Mouse (Mus musculus) lung, postnatal 14 days (tissue): ENCODE measurements around the gene Gpr68.

Experiments
- DNase-seq: peaks from one replicate; pipeline ENCODE4 v3.0.0; 2021

Gene Gpr68

DNA sequence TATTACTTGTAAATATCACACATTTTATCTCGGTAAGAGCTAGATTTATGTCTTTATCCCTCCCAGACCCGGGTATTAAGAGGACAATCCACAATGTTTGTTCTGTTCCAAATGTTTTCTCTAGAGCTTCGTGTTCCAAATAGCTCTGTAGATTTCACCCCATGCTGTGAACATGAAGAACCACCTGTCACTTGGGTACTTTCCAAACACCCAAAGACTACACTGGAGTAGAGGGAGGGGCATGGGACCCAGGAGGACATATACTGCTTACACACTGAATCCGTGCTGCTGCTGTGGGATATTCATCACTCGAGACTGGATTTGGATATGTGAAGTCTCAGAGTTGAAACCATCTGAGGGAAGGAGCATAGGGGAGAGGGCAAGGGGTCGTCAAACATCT is 1.8 kb upstream of the Gpr68 start:
- DNase-seq: no peak

DNA sequence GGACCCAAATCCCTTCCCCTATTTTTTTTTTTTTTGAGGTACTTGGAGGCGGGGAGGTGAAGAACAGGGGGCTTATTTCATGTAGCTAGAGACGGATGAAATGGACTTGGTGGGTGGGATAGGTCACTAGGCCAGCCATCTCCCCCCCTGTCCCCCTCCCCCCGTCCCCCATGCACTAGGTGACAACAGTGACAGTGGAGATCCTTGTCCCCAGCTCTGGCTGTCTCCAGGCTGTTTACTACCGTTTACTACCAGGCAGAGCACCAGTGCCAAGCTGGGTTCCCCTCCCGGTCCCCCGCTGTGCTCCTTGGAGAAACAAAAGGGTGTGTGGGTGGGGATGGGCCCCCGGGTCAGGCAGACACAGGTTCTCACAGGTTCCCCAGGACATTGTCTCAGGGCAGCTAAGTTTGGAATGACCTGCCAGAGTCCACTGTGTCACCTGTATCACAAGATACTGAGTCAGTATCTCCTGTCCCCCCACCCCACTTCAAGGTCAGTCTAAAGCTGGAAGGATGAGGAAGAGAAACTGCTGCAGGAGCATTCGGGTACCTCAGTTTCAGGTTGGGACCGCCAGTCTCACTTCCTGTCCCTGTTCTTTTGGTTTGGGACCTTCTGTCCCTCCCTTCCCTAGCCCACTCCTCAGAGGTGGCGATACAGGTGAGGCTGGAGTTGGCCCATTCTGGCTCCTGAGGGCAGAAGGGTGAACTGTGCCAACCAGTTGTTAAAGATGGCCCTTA is 468 bp upstream of the Gpr68 start:
- DNase-seq: no peak

DNA sequence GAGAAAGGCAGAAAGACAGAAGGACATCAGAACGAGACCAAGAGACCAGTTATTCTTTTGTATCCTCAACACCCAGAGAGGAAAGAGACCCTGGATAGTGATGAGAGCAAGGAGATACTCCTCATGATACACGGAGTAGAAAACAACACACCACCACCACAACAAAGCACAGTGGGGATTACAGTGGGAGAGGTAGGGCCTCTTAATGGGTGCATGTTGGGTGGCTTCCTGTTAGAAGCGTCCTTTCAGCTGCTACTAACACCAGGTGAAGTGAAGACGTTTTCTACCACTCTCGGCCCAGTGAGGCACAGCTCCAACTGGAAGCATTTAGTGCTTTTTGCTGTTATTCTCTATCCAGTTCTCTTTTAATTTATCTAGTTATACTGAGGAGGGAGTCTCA is 1.1 kb downstream of the Gpr68 start:
- DNase-seq: no peak

DNA sequence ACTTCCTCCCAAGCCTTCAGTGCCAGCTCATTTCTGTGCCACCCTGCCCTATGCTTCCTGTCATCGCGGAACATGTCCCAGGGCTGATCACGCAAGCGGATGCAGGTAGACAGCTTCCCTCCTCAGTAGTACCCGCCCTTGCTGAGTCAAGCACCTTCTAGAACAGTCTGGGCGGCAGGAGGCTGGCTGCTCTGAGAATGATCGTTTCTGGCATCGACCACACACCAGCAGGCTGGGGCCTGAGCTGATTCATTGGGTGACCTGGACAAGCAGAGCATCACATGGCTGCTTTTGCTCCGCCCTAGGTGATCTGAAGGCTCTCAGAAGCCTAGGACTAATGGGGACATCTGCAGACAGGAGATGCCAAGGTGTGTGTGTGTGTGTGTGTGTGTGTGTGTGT is 4.2 kb downstream of the Gpr68 start:
- no peak for DNase-seq

DNA sequence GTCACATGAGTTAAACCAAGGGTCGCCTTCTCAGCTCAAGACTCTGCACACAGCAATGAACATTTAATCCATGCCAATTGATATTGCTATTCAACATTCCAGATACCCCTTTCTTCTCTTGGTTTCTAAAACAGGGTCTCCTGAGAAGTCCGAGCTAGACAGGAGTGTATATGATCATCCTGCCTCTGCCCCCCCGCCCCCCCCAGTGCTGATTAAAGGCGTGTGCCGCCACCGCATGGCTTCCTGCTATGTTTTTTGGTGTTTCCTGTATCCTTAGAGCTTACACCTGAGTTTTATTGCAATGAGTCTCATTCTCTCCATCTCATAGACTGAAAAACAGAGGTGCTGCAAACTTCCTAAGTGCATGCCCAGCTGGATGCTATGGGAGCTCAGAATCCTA is 6.6 kb downstream of the Gpr68 start:
- no peak for DNase-seq

DNA sequence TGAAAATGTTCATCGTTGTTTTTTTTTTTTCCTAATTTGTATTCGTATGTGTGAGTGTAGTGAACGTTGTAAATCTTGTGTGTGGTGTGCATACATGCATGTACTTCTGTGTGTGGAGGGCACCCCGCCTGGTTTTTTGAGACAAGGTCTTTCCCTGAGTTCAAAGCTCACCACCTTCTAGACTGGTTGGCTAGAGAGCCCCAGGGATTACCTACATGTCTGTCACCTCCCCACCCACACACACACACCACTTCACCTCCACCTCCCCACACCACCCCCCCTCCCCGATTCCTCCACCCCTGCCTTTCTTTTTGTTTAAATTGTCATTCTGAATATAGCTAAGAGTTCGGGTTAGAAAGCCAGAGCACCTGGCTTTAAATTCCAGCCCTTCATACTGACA is 7.1 kb downstream of the Gpr68 start:
- no peak for DNase-seq

DNA sequence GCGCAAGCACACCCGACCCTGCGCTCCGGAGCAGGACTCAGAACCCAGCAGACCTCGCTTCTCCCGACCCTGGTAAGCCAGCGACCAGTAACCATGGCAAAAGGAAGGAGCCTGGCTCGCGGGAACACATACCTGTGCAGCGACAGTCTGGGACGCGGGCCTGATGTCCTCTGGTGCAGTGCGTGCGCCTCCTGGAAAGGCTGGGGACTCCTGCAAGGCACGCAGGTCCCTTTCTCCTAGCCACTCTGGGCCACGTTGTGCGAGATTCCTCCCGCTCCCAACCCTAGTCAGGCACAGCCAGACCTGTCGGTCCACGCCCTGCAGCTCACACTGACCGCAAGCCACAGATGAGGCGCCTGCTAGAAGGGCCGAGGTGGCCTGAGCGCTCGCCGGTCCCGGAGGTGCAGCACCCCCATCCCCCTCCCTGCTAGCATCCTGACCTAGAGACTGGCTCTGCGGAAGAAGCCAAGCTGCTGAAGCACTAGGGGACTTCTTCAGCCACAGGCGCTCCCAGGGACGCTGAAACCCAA is 8.8 kb downstream of the Gpr68 start:
- no peak for DNase-seq

DNA sequence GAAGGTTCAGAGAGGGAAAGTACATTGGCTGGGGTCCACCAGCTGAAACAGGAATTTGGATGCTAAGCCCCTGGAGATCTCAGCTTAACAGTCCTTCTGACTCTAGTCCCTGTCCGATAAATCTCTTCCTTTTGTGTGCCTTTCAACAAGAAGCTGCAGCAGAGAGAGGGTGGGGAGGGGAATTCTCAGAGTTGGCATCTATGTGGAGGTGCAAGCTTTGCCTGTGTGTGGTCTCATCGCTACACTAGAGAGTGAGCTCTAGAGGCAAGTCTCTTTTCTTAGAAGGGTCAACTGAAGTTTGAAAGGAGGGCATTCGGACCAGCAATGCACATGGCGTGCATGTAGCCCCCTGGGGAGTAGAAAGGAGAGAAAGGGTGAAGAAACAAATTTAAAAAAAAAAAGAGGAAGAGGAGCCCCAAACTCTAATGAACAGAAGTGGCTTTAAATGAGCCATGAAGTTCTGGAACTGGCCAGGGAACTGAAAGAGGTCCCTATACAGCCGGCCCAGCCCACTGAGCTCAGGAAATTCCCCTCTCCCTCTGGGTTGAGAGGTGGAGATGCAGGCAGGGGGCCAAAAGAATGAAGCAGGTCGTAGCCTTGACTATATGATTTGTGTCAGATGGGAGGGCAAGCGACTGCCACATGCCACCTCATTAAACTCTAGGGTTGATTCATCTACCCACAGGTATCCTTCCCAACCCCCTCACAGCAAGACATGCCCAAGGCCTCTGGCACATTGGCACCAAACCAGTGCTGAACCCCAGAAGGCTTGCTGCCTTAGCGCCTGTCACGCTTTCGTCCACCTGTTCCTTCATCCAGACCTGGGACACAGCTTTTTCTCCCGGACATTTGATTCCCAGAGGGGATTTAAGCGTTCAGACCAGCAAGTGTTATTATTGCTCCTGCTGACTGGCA is 10.0 kb downstream of the Gpr68 start:
- no peak for DNase-seq

DNA sequence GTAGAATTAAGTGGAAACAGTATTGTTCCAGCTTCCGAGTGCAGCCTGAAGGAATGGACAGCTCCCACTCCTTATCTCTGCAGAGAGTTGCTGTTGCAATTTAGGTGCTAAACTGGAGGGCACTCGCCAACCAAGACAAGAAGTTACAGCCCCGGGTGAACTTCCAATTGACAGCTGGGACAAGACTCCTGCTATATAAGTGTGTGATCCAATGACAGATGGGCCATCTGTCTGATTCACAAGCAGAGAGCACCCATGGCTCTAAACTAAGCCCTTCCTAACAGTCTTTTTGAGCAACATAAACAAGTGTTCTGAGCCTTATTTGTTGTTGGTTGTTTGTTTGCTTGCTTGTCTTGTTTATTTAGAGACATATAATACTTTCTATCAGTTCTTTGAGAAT is 11.3 kb downstream of the Gpr68 start:
- DNase-seq: no peak

DNA sequence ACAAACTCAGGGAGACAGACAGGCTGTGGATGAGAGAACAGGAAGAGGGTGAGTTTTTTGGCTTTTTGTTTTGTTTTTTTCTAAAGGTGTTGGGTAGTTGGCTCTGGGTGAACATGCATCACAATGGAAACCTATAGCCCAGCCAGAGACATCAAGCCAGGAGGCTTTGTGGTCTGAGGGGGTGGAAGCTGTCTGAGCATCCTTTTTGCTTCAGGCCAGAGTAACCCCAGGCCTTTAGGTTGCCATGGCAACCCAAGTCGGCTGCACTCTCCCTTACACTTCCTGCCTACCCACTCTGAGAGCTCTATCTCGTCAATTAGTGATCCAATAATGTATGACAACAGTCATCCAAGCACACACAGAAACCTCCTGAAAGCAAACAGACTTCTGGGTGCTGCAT is 12.5 kb downstream of the Gpr68 start:
- DNase-seq: no peak

DNA sequence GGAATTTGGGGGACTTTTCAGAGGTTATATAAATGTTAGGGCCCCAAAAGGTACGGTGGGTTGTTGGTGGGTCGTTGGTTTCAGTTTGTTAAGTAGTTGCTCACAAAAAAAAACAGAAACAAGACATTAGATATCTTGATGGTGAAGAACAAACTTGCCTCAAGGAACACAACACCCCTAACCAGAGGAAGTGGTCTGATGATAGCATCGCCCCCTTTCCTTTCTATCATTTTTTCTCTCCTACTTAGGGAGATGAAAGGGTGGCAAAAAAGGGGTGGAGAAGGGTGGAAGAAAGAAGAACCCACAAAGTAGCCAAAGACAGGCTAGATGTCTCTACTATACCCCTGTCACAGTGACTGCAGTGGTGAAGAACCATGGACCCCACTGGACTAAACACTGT is 17.4 kb downstream of the Gpr68 start:
- no peak for DNase-seq

DNA sequence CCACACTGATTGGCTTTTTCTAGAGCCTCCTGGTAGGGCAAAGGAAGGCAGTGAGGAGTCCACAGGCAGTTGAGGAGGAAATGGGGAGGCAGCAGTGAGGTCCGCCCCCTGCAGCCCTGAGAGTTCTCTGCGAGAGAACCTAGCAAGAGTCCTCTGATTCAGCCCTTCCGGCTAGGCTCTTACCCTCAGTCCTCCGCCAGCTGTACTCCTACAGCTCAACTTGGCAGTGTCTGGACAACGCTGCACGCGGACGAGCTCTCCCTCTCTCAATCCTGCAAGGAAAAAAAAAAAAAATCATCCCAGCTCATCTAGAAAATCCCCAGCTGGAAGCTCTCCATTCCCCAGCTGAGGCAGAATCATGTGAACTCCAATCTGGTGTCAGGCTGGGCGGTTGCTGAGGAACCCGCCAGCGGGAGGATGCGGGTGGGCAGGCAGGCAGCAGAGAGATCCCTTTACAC is 20.2 kb downstream of the Gpr68 start:
- peak; percentile 14 for DNase-seq

DNA sequence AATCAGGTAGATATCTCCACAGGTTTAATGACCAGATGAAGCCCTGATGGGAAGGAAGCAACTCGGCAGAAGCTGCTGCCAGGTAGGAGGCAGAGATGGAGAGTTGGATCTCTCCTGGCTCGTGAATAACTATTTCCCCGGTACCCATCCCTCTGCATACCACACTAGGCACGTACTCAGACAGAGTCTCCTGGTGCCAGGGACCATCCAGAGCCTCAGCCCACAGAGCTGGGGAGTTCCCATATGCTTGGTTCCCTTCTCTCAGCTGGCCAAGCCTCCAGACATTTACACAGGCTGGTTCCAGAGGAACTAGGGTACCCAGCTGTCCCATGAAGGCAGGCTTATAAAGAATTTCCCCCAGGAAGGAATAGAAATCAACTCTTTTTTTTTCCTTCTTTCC is 21.1 kb downstream of the Gpr68 start:
- no peak for DNase-seq

DNA sequence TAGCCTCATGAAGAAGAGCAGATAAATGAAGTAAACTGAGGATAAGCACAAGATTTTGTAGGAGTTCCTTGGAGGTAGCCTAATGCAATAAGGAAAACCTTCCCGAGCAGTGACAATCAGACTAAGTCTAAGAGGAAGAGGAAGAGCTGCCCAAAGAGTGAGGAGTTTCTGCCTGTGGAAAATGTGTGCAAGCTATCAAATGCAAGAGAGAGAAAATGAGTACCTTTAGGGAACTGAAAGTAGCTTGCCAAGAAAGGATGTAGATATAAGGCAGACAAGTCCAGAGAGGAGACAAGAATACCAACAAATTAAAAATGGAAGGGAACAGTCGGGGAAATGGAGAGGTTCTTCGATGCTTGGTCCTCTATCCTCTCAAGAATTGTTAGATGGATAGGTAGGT is 22.4 kb downstream of the Gpr68 start:
- DNase-seq: no peak

DNA sequence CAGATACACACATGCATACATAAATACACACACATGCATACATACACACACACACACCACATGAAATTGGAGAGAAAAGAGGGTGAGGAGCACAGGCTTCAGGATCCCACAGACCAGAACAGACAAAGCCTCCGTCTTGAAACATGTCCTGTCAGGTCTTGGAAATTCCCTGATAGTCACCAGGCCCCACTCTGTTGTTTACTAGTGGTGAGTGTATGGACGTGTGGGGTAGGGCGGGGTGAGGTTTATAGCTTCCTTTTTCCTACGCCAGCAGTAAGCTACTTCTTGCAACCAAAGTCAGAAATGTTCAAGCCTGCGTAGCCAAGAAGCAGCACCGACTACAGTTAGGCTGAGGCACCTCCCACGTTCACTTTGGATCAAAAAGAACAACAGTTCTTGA is 24.8 kb downstream of the Gpr68 start:
- DNase-seq: no peak

DNA sequence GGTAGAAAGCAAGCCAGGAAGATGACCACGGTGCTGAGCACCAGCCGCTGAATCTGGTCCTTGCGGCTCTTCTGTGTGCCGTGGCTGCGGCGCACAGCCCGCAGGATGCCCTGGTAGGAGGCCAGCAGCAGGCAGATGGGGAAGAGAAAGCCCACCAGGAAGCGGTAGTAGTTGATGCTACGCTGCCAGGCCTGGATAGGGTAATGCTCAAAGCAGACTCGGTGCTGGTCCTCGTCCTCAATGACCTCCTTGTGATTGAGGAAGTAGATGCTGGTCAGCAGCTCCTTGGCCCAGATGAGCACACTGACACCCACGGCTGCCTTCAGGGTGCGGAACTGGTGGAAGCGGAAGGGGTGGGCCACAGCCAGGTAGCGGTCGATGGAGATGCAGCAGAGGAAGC is 29.4 kb downstream of the Gpr68 start:
- no peak for DNase-seq

DNA sequence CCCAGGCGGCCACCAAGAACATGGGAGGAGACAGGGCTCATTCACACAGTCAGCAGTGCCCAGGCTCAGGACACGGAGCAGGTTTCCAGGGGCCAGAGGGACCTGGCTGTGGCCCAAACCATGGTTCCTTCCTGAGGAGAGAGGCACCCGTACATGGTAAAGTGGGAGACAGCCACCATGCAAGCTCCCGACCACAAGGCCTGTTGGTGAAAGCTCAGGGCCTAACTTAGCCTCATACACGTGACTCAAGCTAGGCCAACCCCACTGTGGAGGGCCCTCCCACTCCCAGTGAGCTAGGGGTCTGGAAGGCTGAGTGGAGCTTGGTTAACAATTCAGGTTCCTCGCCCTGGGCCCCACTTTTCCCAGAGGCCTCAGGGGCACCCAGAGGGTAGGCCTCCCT is 30.1 kb downstream of the Gpr68 start:
- no peak for DNase-seq

DNA sequence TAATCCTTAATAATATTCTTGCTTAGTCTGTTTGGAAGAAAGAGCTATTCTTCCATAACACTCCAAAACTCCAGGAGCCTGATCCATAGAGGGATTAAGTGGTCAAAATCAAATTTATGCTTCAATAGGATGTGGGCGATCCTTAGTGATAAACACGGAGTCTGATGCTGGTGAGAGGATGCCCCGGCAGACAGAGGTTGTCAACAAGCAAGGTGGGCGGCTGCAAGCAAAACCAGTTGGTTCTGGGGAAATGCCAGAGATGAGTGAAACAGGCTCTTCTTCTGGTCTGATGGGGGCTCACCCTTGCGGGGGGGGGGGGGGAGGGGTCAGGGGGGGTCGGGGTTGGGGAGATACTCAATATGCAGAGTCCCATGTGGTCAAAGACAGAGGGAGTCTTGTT is 32.0 kb downstream of the Gpr68 start:
- DNase-seq: no peak

DNA sequence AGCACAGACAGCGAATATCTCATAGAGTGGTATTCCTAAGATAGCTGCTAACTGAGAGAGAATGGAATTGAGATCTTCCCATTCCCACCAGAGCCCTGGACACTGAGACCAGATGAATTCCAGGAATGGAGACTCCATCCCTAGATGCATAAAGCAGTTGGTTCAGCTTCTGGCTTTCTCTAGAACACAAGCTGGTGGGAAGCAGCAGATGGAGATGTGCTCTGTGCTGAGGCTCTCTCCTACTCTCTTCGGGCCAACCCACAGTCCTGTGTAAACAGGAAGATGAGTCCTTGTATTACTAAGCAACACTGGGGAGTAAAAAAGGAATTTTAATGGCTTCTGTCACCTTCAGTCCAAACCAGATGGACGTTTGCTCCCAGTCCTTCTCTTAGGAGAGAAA is 32.4 kb downstream of the Gpr68 start:
- no peak for DNase-seq

DNA sequence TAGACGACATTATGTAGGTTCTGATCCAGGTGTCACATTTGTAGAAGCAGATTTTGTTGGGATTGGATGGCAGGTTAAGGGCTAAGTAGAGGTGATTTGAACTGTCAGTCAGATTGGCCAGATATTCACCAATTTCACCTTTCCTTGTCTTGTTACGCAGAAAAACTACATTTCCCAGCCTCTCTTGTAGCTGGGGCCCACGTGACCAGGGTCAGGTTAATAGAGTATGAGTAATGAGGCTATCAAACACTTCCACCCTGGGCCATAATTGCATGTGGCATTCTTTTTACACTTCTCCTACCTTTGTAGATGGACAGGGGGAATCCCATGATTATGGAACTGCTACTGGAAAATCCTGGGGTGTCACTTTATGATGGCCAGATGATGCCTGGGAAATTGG is 34.4 kb downstream of the Gpr68 start:
- DNase-seq: no peak

DNA sequence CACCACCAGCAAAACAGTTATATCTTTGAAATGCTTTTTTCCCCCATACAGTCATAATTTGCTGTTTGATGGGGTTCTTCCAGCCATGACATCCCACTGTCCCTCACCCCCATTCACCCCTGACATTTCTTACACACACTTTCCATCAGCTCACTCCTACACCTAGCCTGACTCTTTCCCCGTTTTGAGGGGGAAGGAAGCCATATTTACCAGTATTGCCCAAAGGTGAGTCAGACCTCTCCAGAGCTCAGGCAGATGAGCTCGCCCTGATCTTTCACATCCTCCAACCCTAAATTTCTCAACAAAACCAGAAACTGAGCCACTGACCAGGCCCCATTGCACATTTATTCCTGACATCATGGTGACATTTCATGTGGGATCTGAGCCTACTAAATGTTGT is 36.2 kb downstream of the Gpr68 start:
- DNase-seq: no peak

DNA sequence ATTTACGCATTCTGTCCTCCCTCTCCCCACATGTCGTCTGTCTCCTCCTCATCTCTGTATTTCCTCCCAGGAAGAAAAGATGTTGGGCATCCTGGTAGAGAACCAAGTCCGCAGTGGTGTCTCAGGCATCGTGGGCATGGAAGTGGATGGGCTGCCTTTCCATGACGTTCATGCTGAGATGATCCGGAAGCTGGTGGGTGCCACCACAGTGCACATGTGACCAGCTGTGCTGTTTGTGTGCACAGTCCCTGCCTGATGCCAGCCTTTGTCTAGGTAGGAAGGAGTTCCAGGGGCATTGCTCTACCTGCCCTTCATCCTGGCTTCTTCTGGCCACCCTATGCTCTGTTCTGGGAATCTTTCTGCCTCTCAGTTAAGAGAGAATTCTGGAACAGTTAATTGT is 36.8 kb downstream of the Gpr68 start:
- DNase-seq: no peak

DNA sequence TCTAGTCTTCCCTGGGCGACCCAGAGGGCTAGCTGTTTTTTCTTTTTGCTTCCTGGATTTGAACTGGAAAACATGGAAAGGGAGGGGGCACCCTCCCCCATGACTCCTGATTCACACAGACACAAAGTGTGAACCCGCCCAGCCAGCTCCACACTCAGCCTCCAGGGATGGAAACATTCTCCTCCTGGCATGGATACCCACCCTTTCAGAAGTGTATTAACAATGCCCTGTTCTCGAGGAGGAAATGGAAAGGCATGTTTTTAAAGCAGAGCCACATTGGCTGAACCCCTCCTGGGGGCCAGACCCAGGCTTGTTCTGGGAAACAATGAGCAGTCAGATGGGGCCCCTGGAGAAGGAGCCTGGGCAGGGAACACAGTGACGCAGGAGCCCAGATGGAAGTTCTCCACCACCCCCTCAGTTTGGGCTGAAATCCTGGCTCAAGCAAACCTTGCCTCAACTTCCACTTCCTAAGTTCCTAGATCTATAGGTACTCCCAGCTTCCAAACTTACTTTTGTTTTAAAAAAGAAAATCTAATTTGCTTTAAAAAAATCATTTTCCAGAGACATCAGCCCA is 39.9 kb downstream of the Gpr68 start:
- no peak for DNase-seq

DNA sequence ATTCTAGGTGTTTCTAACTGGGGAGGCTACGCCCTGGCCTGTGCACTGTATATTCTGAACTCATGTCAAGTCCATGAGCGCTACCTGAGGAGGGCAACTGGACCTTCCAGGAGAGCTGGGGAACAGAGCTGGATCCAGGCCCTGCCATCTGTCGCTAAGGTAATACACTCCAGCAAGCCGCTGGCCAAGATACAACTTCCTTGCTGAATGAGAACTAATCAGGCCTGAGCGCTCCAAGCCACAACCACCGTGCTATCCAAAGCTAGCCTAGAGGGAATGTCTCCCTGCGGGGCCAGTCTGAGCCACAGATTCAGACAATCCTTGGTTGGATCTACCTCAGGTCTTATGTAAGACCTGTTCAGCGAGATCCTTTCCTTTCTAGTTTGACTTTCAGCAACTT is 40.9 kb downstream of the Gpr68 start:
- DNase-seq: no peak
